Mouse (Mus musculus): ENCODE measurements around the gene Gm9732. TPM values are rescaled to one million over a fixed set of nuclear protein-coding genes. Genes with fewer than 3 reads are reported as not detected.

The Gm9732 gene
- polyA plus RNA-seq (2017; shearing (Covaris generic)): 0.29 TPM

GRCm38 (mm10) chr14:43274986-43275511, at the start of gene Gm9732:
TSS of gene Gm9732 (plus strand) at chr14:43275036.

GRCm38 (mm10) chr14:43235204-43235603, 39.6 kb upstream of the Gm9732 start, which contains the start of gene Gm8122:
TSS of gene Gm8122 (minus strand) at chr14:43235304.

GRCm38 (mm10) chr14:43258349-43258748, 16.5 kb upstream of the Gm9732 start, which contains the start of gene Gm8126:
TSS of gene Gm8126 (plus strand) at chr14:43258649.

GRCm38 (mm10) chr14:43293503-43293902, 18.7 kb downstream of the Gm9732 start, which contains the start of gene Gm8127:
TSS of gene Gm8127 (minus strand) at chr14:43293832.

GRCm38 (mm10) chr14:43347711-43348110, 72.9 kb downstream of the Gm9732 start, which contains the start of gene 1700001F09Rik:
TSS of gene 1700001F09Rik (minus strand) at chr14:43347811.

Other genes with a start within 250 kb of the Gm9732 start
- gene Gm8094, start 198.4 kb upstream of the Gm9732 start, polyA plus RNA-seq (2017; shearing (Covaris generic)): not detected
- not detected for gene Gm8104, start 174.4 kb upstream of the Gm9732 start, polyA plus RNA-seq (2017; shearing (Covaris generic))
- not detected for gene Gm7233, start 95.2 kb upstream of the Gm9732 start, polyA plus RNA-seq (2017; shearing (Covaris generic))
- not detected for gene Gm8122, start 39.7 kb upstream of the Gm9732 start, polyA plus RNA-seq (2017; shearing (Covaris generic))
- not detected for gene Gm8126, start 16.4 kb upstream of the Gm9732 start, polyA plus RNA-seq (2017; shearing (Covaris generic))
- gene Gm8127, start 18.8 kb downstream of the Gm9732 start, polyA plus RNA-seq (2017; shearing (Covaris generic)): not detected
- gene 1700001F09Rik, start 72.8 kb downstream of the Gm9732 start, polyA plus RNA-seq (2017; shearing (Covaris generic)): not detected
- not detected for gene Gm8138, start 141.3 kb downstream of the Gm9732 start, polyA plus RNA-seq (2017; shearing (Covaris generic))